Mouse (Mus musculus): Measurements from ENCODE around the gene Syn3.

GRCm38 (mm10) chr10:86171246-86171645 is 327.4 kb downstream of the Syn3 start:
- TF ChIP-seq FLI1 (IDR thresholded peaks at IDR 0.05; ENCODE audit: low read length) (no peak), GATA1 (IDR thresholded peaks at IDR 0.05; ENCODE audit: borderline replicate concordance, low read length) (no peak)
